Mouse (Mus musculus) inflammation-experienced regulatory T-cells, adult 16 weeks (primary cell): ENCODE results near the gene Olfr996. TPM values are rescaled to one million over a fixed set of nuclear protein-coding genes. Genes with fewer than 3 reads are reported as not detected.

ENCODE experiments used
- polyA plus RNA-seq: library from polyadenylated mRNA; unstranded; fragments of 100-300 nt; shearing (Covaris generic); gene quantifications from one replicate; pipeline ENCODE4 v1.2.1, GENCODE M21; 2017

Olfr996 gene
- polyA plus RNA-seq: not detected

GRCm38 (mm10) chr2:85578915-85579314 is at the start of gene Olfr996:
Olfr996 (plus strand) TSS chr2:85579215.

DNA sequence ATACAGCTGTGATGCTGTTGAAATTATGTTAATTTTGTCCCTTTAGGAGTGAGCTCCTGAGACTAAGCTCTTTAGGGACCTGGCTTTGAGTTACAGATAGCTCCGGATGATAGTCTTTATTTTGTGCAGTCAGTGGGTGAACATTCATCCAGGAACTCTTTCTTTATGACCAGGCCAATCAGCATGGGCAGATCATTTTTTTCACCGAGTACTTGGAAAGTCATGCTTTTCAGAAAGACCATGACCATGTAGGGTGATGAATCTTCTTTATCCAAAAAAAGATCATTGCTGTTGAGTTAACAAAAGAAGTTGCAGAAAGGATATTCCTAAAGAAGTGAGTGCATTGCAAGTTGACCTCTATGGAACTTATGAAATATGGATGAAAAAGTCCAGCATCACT is 9.6 kb downstream of the Olfr996 start, which contains the start of gene Olfr998:
TSS of gene Olfr998 (plus strand) at position 301 of the 400 bp plus-strand sequence.

GRCm38 (mm10) chr2:85611803-85612202 is 32.8 kb downstream of the Olfr996 start, which contains the start of gene Olfr1000:
Olfr1000 (minus strand) TSS chr2:85611903.

Other genes starting within 250 kb of the Olfr996 start
- not detected for gene Olfr987, start 239.9 kb upstream of the Olfr996 start, polyA plus RNA-seq
- gene Olfr988, start 216.0 kb upstream of the Olfr996 start, polyA plus RNA-seq: not detected
- gene Olfr992, start 169.7 kb upstream of the Olfr996 start, polyA plus RNA-seq: not detected
- gene Olfr993, start 164.3 kb upstream of the Olfr996 start, polyA plus RNA-seq: not detected
- not detected for gene Olfr994, start 142.8 kb upstream of the Olfr996 start, polyA plus RNA-seq
- not detected for gene Olfr995, start 135.6 kb upstream of the Olfr996 start, polyA plus RNA-seq
- gene 4833423E24Rik, start 60.2 kb upstream of the Olfr996 start, polyA plus RNA-seq: not detected
- not detected for gene Olfr998, start 9.7 kb downstream of the Olfr996 start, polyA plus RNA-seq
- not detected for gene Olfr1000, start 32.7 kb downstream of the Olfr996 start, polyA plus RNA-seq
- not detected for gene Olfr1002, start 71.5 kb downstream of the Olfr996 start, polyA plus RNA-seq
- gene Olfr154, start 85.2 kb downstream of the Olfr996 start, polyA plus RNA-seq: not detected
- gene Olfr1006, start 99.6 kb downstream of the Olfr996 start, polyA plus RNA-seq: not detected
- not detected for gene Olfr1008, start 110.2 kb downstream of the Olfr996 start, polyA plus RNA-seq
- not detected for gene Olfr1009, start 136.2 kb downstream of the Olfr996 start, polyA plus RNA-seq
- gene Olfr1012, start 183.6 kb downstream of the Olfr996 start, polyA plus RNA-seq: not detected
- not detected for gene Olfr1013, start 187.9 kb downstream of the Olfr996 start, polyA plus RNA-seq
- not detected for gene Olfr1014, start 193.5 kb downstream of the Olfr996 start, polyA plus RNA-seq
- not detected for gene Olfr1015, start 202.8 kb downstream of the Olfr996 start, polyA plus RNA-seq
- not detected for gene Olfr1016, start 223.3 kb downstream of the Olfr996 start, polyA plus RNA-seq
- gene Olfr1018, start 239.3 kb downstream of the Olfr996 start, polyA plus RNA-seq: not detected